Mouse (Mus musculus) WW6 (cell line): ENCODE results near the gene A830031A19Rik.

Source experiments
- DNase-seq: peaks from one replicate; pipeline ENCODE4 v3.0.0-alpha.2; 2013; ENCODE audit warnings: low read depth, low spot score

Gene A830031A19Rik

GRCm38 (mm10) chr11:24076821-24077730 lies 2.2 kb upstream of the A830031A19Rik start:
- peak; percentile 49 for DNase-seq

- DNase-seq: no peak
Measured at GRCm38 (mm10) chr11:24076127-24076650, 1.3 kb upstream of the A830031A19Rik start.

- peak; percentile 67 for DNase-seq
Measured at GRCm38 (mm10) chr11:24075486-24076126, 752 bp upstream of the A830031A19Rik start.

GRCm38 (mm10) chr11:24074021-24074591 lies 748 bp downstream of the A830031A19Rik start:
- no peak for DNase-seq

- no peak for DNase-seq
Measured at GRCm38 (mm10) chr11:24065313-24065712, 9.5 kb downstream of the A830031A19Rik start.

DNA sequence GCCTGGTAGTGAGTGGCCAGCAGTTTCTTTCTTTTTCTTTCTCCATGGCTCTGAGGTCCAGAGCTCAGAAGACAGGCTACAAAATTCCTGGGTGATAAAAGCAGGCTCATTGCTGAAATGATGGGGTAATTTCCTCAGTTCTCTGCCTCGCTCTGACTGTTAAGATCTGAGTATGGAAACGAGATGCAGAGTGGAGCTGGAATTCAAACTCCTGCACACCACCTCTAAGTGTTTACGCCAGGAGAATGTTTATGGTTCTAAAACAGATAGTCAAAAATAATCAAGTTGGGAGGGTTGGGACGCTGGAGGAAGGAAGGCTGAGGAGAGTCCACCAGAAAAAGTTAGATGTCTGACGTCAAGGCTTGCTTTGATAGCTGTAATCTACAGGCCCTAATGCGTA lies 10.6 kb downstream of the A830031A19Rik start:
- DNase-seq: no peak

DNA sequence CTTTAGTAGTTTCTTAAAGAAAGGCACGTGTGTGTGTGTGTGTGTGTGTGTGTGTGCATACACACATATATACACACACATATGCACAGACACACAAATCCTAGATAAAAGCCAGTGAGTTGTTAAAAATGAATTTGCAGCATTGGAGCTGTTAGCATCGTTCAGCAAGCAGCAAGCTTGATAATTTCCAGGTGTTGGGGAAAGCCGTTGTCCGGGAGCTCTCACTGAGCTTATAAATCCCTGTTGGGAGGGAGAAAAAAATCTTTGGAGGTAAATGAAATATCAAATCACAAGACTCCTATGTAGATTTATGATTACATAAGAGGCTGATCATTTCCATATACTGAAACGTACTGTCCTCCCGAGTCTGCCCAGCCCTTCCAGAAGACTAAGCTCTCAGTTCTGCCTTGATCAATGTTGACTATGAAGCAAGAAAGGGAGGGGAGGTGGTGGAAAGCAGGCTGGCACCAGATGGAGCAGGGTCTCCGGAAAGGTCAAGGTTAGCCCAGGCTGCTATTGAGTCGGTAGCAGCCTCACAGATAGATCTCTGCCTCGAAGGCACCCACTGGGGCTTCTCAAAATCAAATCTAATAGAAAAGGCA lies 12.3 kb downstream of the A830031A19Rik start:
- DNase-seq: no peak

- DNase-seq: no peak
Measured at GRCm38 (mm10) chr11:24061819-24062218, 13.0 kb downstream of the A830031A19Rik start.

DNA sequence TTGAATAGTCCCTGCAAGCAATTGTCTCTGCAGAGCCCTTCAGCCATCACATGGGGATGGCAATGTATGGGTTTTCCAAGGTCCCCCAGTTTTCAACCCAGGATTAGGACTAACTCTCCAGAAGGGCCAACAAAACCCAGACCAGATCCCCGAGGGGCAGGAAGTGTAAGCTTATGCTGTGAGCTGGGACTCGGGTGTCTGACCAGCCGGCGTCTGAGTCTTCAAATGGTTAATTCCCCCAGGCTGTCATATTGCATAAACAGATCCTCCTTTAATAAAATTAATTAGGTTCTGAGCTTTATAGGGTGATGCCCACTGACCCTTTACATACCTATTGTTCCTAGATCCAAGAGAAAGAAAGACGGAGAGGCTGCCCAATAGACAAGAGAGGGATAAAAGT lies 14.4 kb downstream of the A830031A19Rik start:
- DNase-seq: no peak

- no peak for DNase-seq
Measured at GRCm38 (mm10) chr11:24059137-24059536, 15.7 kb downstream of the A830031A19Rik start.

DNA sequence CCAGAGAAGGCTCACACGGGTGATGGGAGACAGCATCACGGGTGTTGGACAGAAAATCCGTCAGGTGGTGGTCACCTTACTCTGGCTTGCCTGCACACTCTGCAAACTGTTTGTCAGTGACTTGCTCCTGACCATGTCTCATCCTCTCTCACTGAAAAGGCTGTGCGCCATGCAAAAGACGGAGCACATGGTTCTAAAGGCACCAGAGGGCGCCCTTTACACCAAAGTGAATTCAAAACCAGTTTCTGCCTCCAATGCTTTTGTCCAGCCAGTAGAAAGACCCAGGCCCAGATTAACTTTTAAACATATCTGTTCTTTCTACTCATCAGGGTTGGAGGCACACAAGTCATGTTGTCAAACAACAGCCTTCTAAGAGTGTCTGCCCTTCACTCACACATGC lies 22.0 kb downstream of the A830031A19Rik start:
- DNase-seq: no peak

GRCm38 (mm10) chr11:24050032-24050757 lies 24.7 kb downstream of the A830031A19Rik start:
- no peak for DNase-seq

DNA sequence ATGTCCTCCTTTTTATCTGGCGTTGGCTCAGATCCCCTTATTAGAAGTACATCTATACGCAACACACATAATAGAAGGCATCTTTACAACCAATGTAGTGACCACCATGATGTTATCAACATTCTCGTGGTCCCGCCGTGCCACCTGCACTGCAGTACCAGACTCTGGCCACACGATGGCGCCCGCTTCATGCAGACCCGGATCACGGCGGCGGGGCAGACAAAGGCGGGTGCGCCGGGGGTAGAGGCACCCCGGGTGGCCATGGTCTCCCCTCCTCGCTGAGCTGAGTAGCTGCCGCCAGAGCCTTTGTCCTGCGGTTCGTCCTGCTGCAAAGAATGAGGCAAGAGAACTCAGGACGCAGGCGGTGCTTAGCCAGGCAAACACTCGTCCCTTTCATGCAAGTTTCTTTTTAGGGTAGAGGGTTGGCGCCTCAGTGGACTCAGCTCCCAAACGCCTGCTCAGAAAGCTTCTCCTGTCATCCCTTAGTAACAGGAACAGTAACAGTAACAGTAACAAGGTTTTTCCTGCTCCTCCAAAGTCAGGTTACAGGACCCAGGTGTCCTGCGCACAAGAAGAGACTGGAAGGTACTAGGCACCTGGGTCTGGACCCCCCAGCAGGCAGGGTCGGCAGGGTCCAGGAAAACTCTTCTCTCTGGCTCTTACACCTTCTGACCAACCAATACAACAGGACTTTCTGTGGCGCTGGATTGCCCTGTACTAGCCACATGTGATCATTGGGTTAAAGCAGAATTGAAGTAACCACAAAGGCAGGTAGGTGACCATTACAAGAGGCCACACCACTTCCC lies 25.4 kb downstream of the A830031A19Rik start:
- peak; percentile 53 for DNase-seq

DNA sequence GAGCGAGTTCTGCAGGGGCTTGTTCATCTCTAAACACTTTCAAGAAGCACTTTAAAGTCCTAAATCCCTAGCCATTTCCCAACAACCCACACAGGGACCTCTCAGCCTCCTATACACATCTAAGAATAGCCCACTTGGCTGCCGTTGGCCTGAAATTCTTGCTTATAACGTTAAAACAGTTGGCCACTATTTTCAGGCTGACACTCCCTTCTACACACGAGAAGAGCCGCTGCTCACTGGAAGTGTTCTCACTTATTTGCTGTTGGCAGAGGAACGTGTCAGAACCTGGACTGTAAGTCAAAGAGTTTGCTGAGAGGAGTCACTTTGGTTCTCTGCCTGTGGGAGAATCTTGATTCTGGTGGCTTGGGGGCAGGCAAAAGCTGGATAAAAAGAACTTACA lies 30.8 kb downstream of the A830031A19Rik start:
- no peak for DNase-seq

GRCm38 (mm10) chr11:24020760-24021159 lies 54.1 kb downstream of the A830031A19Rik start:
- no peak for DNase-seq

DNA sequence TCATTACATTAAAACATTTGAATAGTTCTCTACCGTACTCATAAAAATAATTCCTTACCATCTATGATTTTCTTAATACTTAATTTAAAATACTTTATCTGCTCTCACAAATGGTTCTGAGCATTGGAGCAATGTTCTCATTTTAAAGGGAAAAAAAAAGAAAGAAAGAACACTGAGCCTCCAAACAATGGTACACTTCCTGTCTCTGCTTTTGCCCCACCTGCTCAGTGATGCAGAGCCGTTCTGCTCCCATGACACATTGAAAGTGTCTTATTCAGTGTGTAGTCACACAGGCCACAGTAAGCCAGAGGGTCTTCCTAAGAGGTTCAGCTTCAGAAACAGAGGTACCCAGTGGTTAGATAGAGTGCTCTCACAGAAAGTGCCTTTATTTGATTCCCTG lies 56.1 kb downstream of the A830031A19Rik start:
- no peak for DNase-seq

DNA sequence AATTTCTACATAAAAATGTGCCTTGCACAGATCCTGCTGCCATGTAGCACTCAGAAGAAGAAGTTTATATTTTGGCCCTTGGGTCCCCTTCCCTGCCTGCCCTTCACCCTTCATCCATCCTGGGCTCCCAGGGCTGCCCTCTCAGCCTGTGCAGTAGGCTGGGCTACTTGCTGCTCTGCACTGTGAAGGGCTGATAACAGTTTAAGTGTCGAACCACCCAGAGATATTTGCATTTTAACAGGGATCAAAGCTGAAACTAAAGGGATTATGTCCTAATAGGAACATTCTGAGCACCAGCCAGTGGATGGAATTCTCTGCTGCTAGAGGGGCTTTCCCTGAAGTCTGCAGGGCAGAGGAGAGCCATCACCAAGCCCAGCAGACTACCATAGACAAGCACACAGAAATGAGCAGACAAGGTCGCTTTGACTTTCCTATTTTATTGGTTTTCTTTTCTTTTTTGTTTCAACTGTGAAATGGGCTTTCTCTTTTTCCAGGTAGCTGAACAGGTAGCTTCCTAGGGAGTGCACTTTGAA lies 58.1 kb downstream of the A830031A19Rik start:
- no peak for DNase-seq

- DNase-seq: no peak
Measured at GRCm38 (mm10) chr11:24016049-24016448, 58.8 kb downstream of the A830031A19Rik start.

GRCm38 (mm10) chr11:24014642-24015041 lies 60.2 kb downstream of the A830031A19Rik start:
- no peak for DNase-seq

GRCm38 (mm10) chr11:24012301-24012700 lies 62.6 kb downstream of the A830031A19Rik start:
- no peak for DNase-seq
